In genomic region chr17:75005685-75006680, GRCm38 (mm10) we compare ENCODE assay signal across 8 mouse cellular contexts. TPM values are rescaled to one million over a fixed set of nuclear protein-coding genes. Genes with fewer than 3 reads are reported as not detected.
A peak's percentile ranks its signal among the peaks of the same experiment; 100 is the strongest.
DNase-seq lines count a peak whose midpoint lies in the region; ATAC-seq and TF ChIP-seq lines count a peak whose summit lies in the region.

No protein-coding gene starts in this region.

- no peaks in the 10 kb centered on the region for H3K79me2 ChIP-seq in liver, adult 2 months (ENCODE audit: control insufficient read depth, insufficient read depth, low read length)

- H3K27ac ChIP-seq in hindbrain, embryonic 16.5 days (ENCODE audit: low read depth, low read length): peak overlapping the region; percentile 29; the same call in 1 of the 2 replicates
- no peak overlapping the region for H3K27ac ChIP-seq in liver, adult 2 months (replicated peaks; ENCODE audit: insufficient read depth, low read depth, low read length)
- no peak overlapping the region for H3K27ac ChIP-seq in midbrain, postnatal 0 days (ENCODE audit: low read depth, low read length)

- peaks cover 4% of the 10 kb centered on the region for H3K4me1 ChIP-seq in hindbrain, embryonic 16.5 days (ENCODE audit: control insufficient read depth, insufficient read depth, low read depth, low read length)
- H3K4me1 ChIP-seq in liver, adult 2 months (ENCODE audit: control insufficient read depth, insufficient read depth, low read length): no peaks in the 10 kb centered on the region
- no peaks in the 10 kb centered on the region for H3K4me1 ChIP-seq in midbrain, postnatal 0 days (ENCODE audit: insufficient read depth, low read length)

- peak overlapping the region; percentile 88 for H3K4me3 ChIP-seq in hindbrain, embryonic 16.5 days (ENCODE audit: low read length)
- peak overlapping the region; percentile 57 for H3K4me3 ChIP-seq in liver, adult 2 months (ENCODE audit: insufficient read depth, low read depth, low read length)
- peak overlapping the region; percentile 77 for H3K4me3 ChIP-seq in midbrain, postnatal 0 days (ENCODE audit: low read depth, low read length)

- H3K9me3 ChIP-seq in hindbrain, embryonic 16.5 days (ENCODE audit: control insufficient read depth, low read length): no peaks in the 10 kb centered on the region
- H3K9me3 ChIP-seq in midbrain, postnatal 0 days (ENCODE audit: low read length): no peaks in the 10 kb centered on the region

- TF ChIP-seq CTCF in brain, embryonic 14.5 days (IDR thresholded peaks at IDR 0.05; ENCODE audit: borderline replicate concordance, extremely low read depth, insufficient read depth, insufficient read length): no peak
- TF ChIP-seq CTCF in liver, adult 2 months (IDR thresholded peaks at IDR 0.05; ENCODE audit: low read depth, low read length): no peak
- no peak for TF ChIP-seq CTCF in midbrain, postnatal 0 days (IDR thresholded peaks at IDR 0.05)

- H3K36me3 ChIP-seq in hindbrain, embryonic 16.5 days (ENCODE audit: control insufficient read depth, insufficient read depth, low read length): no peaks in the 10 kb centered on the region
- H3K36me3 ChIP-seq in liver, adult 2 months (ENCODE audit: control insufficient read depth, insufficient read depth, low read length): no peaks in the 10 kb centered on the region
- H3K36me3 ChIP-seq in midbrain, postnatal 0 days (ENCODE audit: insufficient read depth, low read length): no peaks in the 10 kb centered on the region

- peak; percentile 53 to 55 for DNase-seq in cerebellum, postnatal 10 days
- DNase-seq in cerebellum, adult 11-12 months: no peak
- peak; percentile 73 for DNase-seq in brain, embryonic 14.5 days (ENCODE audit: low read depth)
- DNase-seq in gastrocnemius, postnatal 10 days: peak; percentile 61
- DNase-seq in liver, adult 2 months (ENCODE audit: extremely low read depth, low read depth, low spot score): no peak
- no peak for DNase-seq in midbrain, postnatal 0 days (ENCODE audit: low spot score)
- DNase-seq in testis, postnatal 10 days (ENCODE audit: low spot score): peak; percentile 68

- peak; percentile 68 for ATAC-seq in hindbrain, embryonic 16.5 days
- peak; percentile 70; the same call in 1 of the 2 replicates for ATAC-seq in midbrain, postnatal 0 days (ENCODE audit: low FRiP score)

- H3K9ac ChIP-seq in hindbrain, embryonic 16.5 days (ENCODE audit: low read depth, low read length): peak overlapping the region; percentile 76
- H3K9ac ChIP-seq in liver, adult 2 months (ENCODE audit: low read depth, low read length): peak overlapping the region; percentile 57
- H3K9ac ChIP-seq in midbrain, postnatal 0 days (replicated peaks; ENCODE audit: low read length, poor library complexity, severe bottlenecking): peak overlapping the region; percentile 50

- H3K4me2 ChIP-seq in hindbrain, embryonic 16.5 days (ENCODE audit: low read length): peak overlapping the region; percentile 100
- peak overlapping the region; percentile 100 for H3K4me2 ChIP-seq in midbrain, postnatal 0 days (ENCODE audit: low read depth, low read length, poor library complexity, severe bottlenecking)

- H3K27me3 ChIP-seq in hindbrain, embryonic 16.5 days (replicated peaks; ENCODE audit: control insufficient read depth, insufficient read depth, low read length): 0 out of 2 replicates have a peak, but pooled peaks cover 5% of the 10 kb centered on the region
- H3K27me3 ChIP-seq in liver, adult 2 months (ENCODE audit: control insufficient read depth, insufficient read depth, low read length): peaks cover 7% of the 10 kb centered on the region; the same call in 1 of the 2 replicates
- H3K27me3 ChIP-seq in midbrain, postnatal 0 days (ENCODE audit: insufficient read depth, low read length): peaks cover 7% of the 10 kb centered on the region

- under 1% methylated on average over 78 of the region's 94 CpGs for WGBS in hindbrain, embryonic 16.5 days
- WGBS in liver, adult 2 months: 2% methylated on average over 94 of the region's 94 CpGs
- WGBS in midbrain, postnatal 0 days: under 1% methylated on average over 82 of the region's 94 CpGs

- TF ChIP-seq POLR2A in brain, embryonic 14.5 days (IDR thresholded peaks at IDR 0.05; ENCODE audit: borderline replicate concordance, extremely low read depth, insufficient read depth, insufficient read length, poor library complexity, severe bottlenecking): peak; percentile 30; the same call in 1 of the 2 replicates
- TF ChIP-seq POLR2A in liver, adult 2 months (IDR thresholded peaks at IDR 0.05; ENCODE audit: extremely low read depth, insufficient read depth, low read length): no peak

RNA-seq across cellular contexts. Expression of gene Ltbp1, which starts 0.6 kb away (rescaled TPM):
- polyA plus RNA-seq in brain, embryonic 14.5 days (2012; rRNA removed): 4.1 and 4.2 TPM in 2 replicates
- 10 to 100 TPM; 24.6 to 29.1 TPM for total RNA-seq in gastrocnemius, postnatal 10 days (2021)
- 1.6 and 2.0 TPM in 2 replicates for polyA plus RNA-seq in hindbrain, embryonic 16.5 days (2015; fragmentation: Nextera tagmentation; extraction: Ambion mirVana)
- total RNA-seq in liver, adult 2 months (2014; rRNA removed): 1.5 and 1.8 TPM in 2 replicates
- polyA plus RNA-seq in liver, adult 2 months (2012; rRNA removed): 0.56 and 1.1 TPM in 2 replicates
- total RNA-seq in midbrain, postnatal 0 days (2014; rRNA removed): 2.3 and 3.0 TPM in 2 replicates
- polyA plus RNA-seq in midbrain, postnatal 0 days (2015; fragmentation: Nextera tagmentation; extraction: Ambion mirVana): 0.89 and 1.0 TPM in 2 replicates

Comparison
In these comparisons a context has a peak if more than half of its experiments do, and no peak if none do; other contexts are left out.
1. DNase-seq: peak in cerebellum, postnatal 10 days (2 of 2), brain, embryonic 14.5 days (single experiment), gastrocnemius, postnatal 10 days (single experiment) and testis, postnatal 10 days (single experiment); none in cerebellum, adult 11-12 months (single experiment), liver, adult 2 months (single experiment) and midbrain, postnatal 0 days (single experiment).
2. Peak in every context shown above with its lines, with median percentiles within 50 percentile points of each other: H3K4me3 ChIP-seq and H3K9ac ChIP-seq.